ENCODE assay signal across 16 mouse cellular contexts in the genomic region with DNA sequence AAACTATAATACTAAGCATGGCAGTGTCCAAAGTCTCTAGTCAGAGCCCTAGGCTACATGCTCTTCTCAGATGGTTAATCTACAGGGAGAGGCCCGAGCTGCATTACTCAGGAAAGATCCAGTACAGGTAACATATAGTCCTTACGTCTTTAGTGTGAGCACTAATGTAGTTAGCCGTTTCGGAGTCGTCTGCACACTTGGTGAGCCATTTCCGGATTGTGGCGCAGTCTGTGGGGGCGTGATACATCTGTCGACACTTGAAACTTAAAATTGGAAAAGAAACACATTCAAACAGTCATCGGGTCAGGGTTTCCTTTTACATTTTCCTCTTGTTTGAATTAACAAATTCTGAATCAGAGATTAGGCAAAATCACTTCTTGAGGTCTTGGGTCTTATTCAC. TPM values are rescaled to one million over a fixed set of nuclear protein-coding genes. Genes with fewer than 3 reads are reported as not detected.
A peak's percentile ranks its signal among the peaks of the same experiment; 100 is the strongest.
DNase-seq lines count a peak whose midpoint lies in the region.
"Had no signal": no experiment of that assay in that cellular context is flagged by ENCODE, and none has a peak within 500 bp of the region (broad histone marks: within the 10 kb centered on the region; RNA-seq: fewer than 3 reads in every experiment).

No protein-coding gene starts in this region.

- DNase-seq in heart, adult 11 months, result peak; percentile 85
- DNase-seq in heart, postnatal 10 days, result no peak
- peak; percentile 56 to 58 for DNase-seq in right cerebral cortex, adult 2 months (ENCODE audit: low spot score in 2 of 2)
- no peak for DNase-seq in right cerebral cortex, postnatal 14 days
- DNase-seq in telencephalon, adult 2 months (ENCODE audit: low read depth, low spot score), result peak; percentile 27
- no peak for DNase-seq in urinary bladder, adult 2 months (ENCODE audit: low spot score)
- DNase-seq: adrenal gland, adult 8-10 months; adrenal gland, postnatal 25 days; cerebellum, adult 18-20 months; cerebellum, adult 9-10 months; cerebellum, postnatal 14 days; gastrocnemius, adult 2 months; gastrocnemius, postnatal 14 days; heart, adult 18-20 months; heart, postnatal 14 days; heart, postnatal 4 days had no signal

- intact Hi-C loops in heart, postnatal 10 days (cut with DNase I), result no loop called here

RNA-seq across cellular contexts. Expression of gene P4htm, which starts 14.0 kb away (rescaled TPM):
- 10 to 100 TPM; 12.7 to 15.1 TPM for total RNA-seq in heart, postnatal 10 days (2021)
- 21.6 and 21.7 TPM in 2 replicates for polyA plus RNA-seq in urinary bladder, adult 2 months (2012; rRNA removed)

RNA-seq across cellular contexts. Expression of gene Wdr6, which starts 32.9 kb away (rescaled TPM):
- 10 to 100 TPM; 30.2 to 36.4 TPM for total RNA-seq in heart, postnatal 10 days (2021)
- polyA plus RNA-seq in urinary bladder, adult 2 months (2012; rRNA removed), result 48.9 and 59.1 TPM in 2 replicates

RNA-seq across cellular contexts. Expression of gene Arih2, which starts 37.7 kb away (rescaled TPM):
- total RNA-seq in heart, postnatal 10 days (2021), result 10 to 100 TPM; 55.2 to 56.4 TPM
- 41.1 and 46.2 TPM in 2 replicates for polyA plus RNA-seq in urinary bladder, adult 2 months (2012; rRNA removed)

RNA-seq across cellular contexts. Expression of gene Dalrd3, which starts 41.8 kb away (rescaled TPM):
- total RNA-seq in heart, postnatal 10 days (2021), result 10 to 100 TPM; 21.0 TPM
- polyA plus RNA-seq in urinary bladder, adult 2 months (2012; rRNA removed), result 120 and 184 TPM in 2 replicates

RNA-seq across cellular contexts. Expression of gene Ndufaf3, which starts 44.3 kb away (rescaled TPM):
- 10 to 100 TPM; 54.5 to 58.6 TPM for total RNA-seq in heart, postnatal 10 days (2021)
- polyA plus RNA-seq in urinary bladder, adult 2 months (2012; rRNA removed), result 26.2 and 33.6 TPM in 2 replicates

Comparison
In these comparisons a context has a peak if more than half of its experiments do, and no peak if none do; other contexts are left out.
1. DNase-seq: peak in heart, adult 11 months (single experiment), right cerebral cortex, adult 2 months (2 of 2) and telencephalon, adult 2 months (single experiment); none in heart, postnatal 10 days (0 of 2), right cerebral cortex, postnatal 14 days (single experiment) and urinary bladder, adult 2 months (single experiment).